Mouse (Mus musculus) cortical plate, adult 2 months (tissue): ENCODE data around the gene Nrd1.

Source experiments
- CTCF ChIP-seq: fragments of 200-500 bp; IDR thresholded peaks from 2 replicates; pipeline ENCODE4 v1.5.1; 2011; ENCODE audit warnings: mild to moderate bottlenecking, control low read depth, low read length; ENCODE audit not compliant: insufficient read depth; ENCODE audit errors: extremely low read depth
- POLR2A ChIP-seq: fragments of 200-500 bp; IDR thresholded peaks from 2 replicates; pipeline ENCODE4 v1.6.1; 2011; ENCODE audit warnings: mild to moderate bottlenecking, low read length, control low read depth; ENCODE audit not compliant: insufficient read depth; ENCODE audit errors: extremely low read depth

DNA sequence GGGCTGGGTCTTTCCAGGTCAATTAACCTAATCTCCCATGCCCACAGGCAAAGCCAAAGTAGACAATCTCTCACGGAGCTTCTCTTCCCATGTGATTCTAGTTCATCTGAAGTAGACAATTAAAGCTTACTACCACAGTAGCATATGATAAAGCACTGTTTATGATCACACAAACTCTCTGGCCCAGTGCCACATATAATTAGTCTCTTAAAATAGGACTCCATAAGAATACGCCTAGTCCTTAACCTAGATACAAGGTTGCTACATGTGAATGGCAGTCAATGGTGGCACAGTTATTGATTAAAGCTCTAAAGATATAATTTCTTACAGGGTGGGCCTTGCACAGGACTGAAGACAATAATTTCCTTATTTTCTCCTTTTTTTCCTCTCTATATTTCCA is 7.5 kb upstream of the Nrd1 start:
- TF ChIP-seq POLR2A (no peak), CTCF (no peak)
